Mouse (Mus musculus) adrenal gland, adult 18-20 months (tissue): ENCODE results near the gene Akt3. TPM values are rescaled to one million over a fixed set of nuclear protein-coding genes. Genes with fewer than 3 reads are reported as not detected.

Experiments
- DNase-seq, 2 experiments: peaks; one replicate each; pipeline ENCODE4 v3.0.0; 2021 to 2022; ENCODE audit warnings: low spot score in 2 of 2
- total RNA-seq, 2 experiments: library from RNA; stranded (reverse); gene quantifications; 1 replicate in 1 of 2; 2 replicates in 1 of 2; pipeline ENCODE4 v1.2.3; 2021

Gene Akt3
- total RNA-seq, 2 experiments from 2014 or later = 23.3 to 26.4 TPM

GRCm38 (mm10) chr1:176986990-176987740 lies 270.8 kb downstream of the Akt3 start:
- DNase-seq = no peak

- DNase-seq = no peak
These were observed 271.7 kb downstream of the Akt3 start for GRCm38 (mm10) chr1:176986275-176986674.

GRCm38 (mm10) chr1:176985691-176986090 lies 272.3 kb downstream of the Akt3 start:
- DNase-seq = no peak

- DNase-seq = no peak
These were observed 275.3 kb downstream of the Akt3 start for GRCm38 (mm10) chr1:176982671-176983070.

GRCm38 (mm10) chr1:176981511-176981910 lies 276.5 kb downstream of the Akt3 start:
- no peak for DNase-seq

GRCm38 (mm10) chr1:176980801-176981400 lies 277.1 kb downstream of the Akt3 start:
- no peak for DNase-seq

GRCm38 (mm10) chr1:176980140-176980539 lies 277.9 kb downstream of the Akt3 start:
- no peak for DNase-seq

GRCm38 (mm10) chr1:176979235-176979634 lies 278.8 kb downstream of the Akt3 start:
- DNase-seq = no peak

GRCm38 (mm10) chr1:176973356-176974088 lies 284.5 kb downstream of the Akt3 start:
- no peak for DNase-seq

GRCm38 (mm10) chr1:176971479-176971797 lies 286.6 kb downstream of the Akt3 start:
- no peak for DNase-seq

- no peak for DNase-seq
These were observed 287.1 kb downstream of the Akt3 start for GRCm38 (mm10) chr1:176970635-176971478.

Other genes starting within 250 kb of the Akt3 start
- 10 to 100 TPM; 22.9 to 24.2 TPM for gene Zbtb18, start 184.1 kb upstream of the Akt3 start, total RNA-seq